Mouse (Mus musculus) bone marrow macrophage, adult 2 months (primary cell): ENCODE data around the gene Polr1d. TPM values are rescaled to one million over a fixed set of nuclear protein-coding genes. Genes with fewer than 3 reads are reported as not detected.
A peak's percentile ranks its signal among the peaks of the same experiment; 100 is the strongest.

ENCODE experiments used
- H3K27ac ChIP-seq: 2 replicates; pipeline ENCODE4 v1.5.1; 2012; ENCODE audit warnings: low read depth, low read length; ENCODE audit not compliant: insufficient read depth
- H3K4me1 ChIP-seq: 2 replicates; pipeline ENCODE4 v1.6.1; 2012; ENCODE audit warnings: low read length; ENCODE audit not compliant: control insufficient read depth, insufficient read depth
- H3K4me3 ChIP-seq: 2 replicates; pipeline ENCODE4 v1.5.1; 2012; ENCODE audit warnings: mild to moderate bottlenecking, low read length, moderate library complexity; ENCODE audit not compliant: insufficient read depth
- CTCF ChIP-seq: IDR thresholded peaks from 2 replicates; pipeline ENCODE4 v1.5.1; 2012; ENCODE audit warnings: low read depth, mild to moderate bottlenecking, low read length, moderate library complexity
- POLR2A ChIP-seq: IDR thresholded peaks from 2 replicates; pipeline ENCODE4 v1.6.1; 2012; ENCODE audit warnings: mild to moderate bottlenecking, low read depth, low read length, borderline replicate concordance
- polyA plus RNA-seq: library from polyadenylated mRNA; stranded (reverse); fragments of >200 nt; gene quantifications from 2 replicates; pipeline ENCODE4 v1.2.4, GENCODE M21; 2012; ENCODE audit not compliant: missing spikeins, insufficient read depth, insufficient read length

Polr1d gene
- polyA plus RNA-seq, 1 experiment, result 120 TPM

DNA sequence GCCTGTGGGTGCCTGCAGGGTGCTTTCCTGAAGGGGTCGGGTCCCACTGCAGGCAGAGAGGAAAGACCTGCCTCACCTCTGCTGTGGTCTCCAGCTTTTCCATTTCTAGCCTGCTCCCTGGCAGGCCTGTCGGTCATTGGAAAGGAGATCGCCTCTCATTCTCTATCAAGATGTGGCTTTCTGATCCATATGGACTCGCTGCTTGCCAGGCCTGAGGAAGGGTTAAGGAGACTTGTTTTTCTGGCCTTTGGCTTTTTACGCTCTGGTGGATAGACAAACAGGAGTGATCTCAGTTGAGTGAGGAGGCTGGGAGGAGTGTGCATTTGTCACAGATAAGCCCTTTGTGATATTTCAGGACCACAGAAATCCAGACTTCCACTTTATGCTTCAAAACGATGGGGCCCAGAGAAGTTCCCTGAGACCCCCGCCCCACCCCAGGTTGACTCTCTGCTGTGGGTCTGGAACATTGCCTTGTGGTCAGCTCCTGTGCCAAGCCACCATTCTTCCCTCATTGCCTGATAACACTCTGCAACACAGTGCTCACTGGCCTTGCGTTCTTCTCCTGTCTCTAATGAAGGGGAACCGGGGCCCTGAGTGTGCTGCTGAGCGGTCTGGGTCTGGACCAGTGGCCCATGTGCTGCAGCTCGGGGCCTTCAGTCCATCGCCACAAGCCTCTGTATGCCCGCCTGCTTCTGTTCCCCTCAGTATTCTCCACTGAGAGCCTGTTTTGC lies 32.2 kb downstream of the Polr1d start:
- Histone ChIP-seq H3K4me3 (no peak overlapping the region), H3K27ac (no peak overlapping the region), H3K4me1 (no peaks in the 10 kb centered on the region)
- TF ChIP-seq POLR2A, result no peak

DNA sequence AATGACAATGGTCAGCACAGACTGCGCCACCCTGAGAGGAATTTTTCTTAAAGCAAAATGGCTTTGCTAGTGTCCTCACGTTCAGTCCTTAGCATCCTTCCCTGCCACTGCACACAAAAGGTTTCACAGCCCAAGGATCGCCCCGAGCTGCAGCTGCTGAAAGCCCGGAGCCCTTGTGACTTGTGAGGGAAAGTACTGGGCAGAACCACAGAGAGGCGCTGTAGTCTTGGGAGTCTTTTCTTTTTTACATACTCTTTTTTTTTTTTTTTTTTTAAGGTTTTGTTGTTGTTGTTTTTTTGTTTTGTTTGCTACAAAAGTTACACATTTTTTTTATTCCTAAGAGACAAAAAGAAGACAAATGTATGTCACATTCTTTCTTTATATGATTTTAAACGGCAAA lies 37.9 kb downstream of the Polr1d start:
- H3K4me3 ChIP-seq, result no peak overlapping the region
- H3K4me1 ChIP-seq, result no peaks in the 10 kb centered on the region
- no peak overlapping the region for H3K27ac ChIP-seq
- TF ChIP-seq CTCF (no peak), POLR2A (no peak)

DNA sequence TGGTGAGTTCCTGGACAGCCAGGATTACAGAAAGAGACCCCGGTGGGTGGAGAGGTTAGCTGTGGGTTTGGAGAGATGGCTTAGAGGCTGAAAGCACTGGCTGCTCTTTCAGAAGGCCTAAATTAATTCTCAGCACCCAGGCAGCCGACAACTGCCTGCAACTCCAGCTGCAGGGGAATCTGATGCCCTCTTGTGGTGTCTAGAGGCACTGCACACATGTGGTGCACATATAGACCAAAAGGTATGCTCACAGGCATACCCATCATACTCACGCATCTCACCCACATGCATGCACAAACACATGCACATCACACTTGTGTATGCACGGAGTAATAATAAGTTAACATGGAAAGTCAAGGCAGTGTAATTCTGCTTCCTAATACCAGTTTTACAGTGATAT lies 38.8 kb downstream of the Polr1d start:
- H3K27ac ChIP-seq, result no peak overlapping the region
- H3K4me3 ChIP-seq, result no peak overlapping the region
- TF ChIP-seq POLR2A (no peak), CTCF (no peak; the same call in 1 of the 2 replicates)
- no peaks in the 10 kb centered on the region for H3K4me1 ChIP-seq

- H3K4me1 ChIP-seq, result no peaks in the 10 kb centered on the region
- no peak overlapping the region for H3K4me3 ChIP-seq
- H3K27ac ChIP-seq, result no peak overlapping the region
- TF ChIP-seq CTCF (no peak), POLR2A (no peak)
These were observed 40.2 kb downstream of the Polr1d start for GRCm38 (mm10) chr5:147117027-147117426.

GRCm38 (mm10) chr5:147121146-147121545 lies 44.3 kb downstream of the Polr1d start:
- peak; percentile 27; the same call in 1 of the 2 replicates for TF ChIP-seq CTCF
- no peak for TF ChIP-seq POLR2A
- H3K27ac ChIP-seq, result no peak overlapping the region
- H3K4me1 ChIP-seq, result no peaks in the 10 kb centered on the region
- H3K4me3 ChIP-seq, result no peak overlapping the region

DNA sequence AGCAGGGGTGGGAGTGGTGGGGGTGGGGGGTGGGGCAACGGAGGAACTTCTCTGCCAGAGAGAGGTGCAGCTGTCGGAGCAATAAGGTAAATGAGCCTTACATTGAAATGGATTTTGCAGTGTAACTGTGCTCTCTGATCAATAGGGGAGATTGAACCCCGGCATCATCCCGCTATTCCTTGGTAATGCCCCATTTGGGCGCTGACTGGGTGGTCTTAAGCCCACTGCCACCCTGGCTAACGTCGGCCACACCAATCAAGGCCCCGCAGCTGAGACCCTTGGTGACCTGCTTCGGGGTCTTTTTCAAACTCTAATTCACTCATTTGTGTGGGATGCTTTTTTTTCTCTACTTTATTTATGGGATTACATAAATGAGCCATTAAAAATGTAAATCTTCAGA lies 47.9 kb downstream of the Polr1d start:
- no peak for TF ChIP-seq CTCF
- TF ChIP-seq POLR2A, result no peak
- H3K4me1 ChIP-seq, result no peaks in the 10 kb centered on the region
- no peak overlapping the region for H3K27ac ChIP-seq
- no peak overlapping the region for H3K4me3 ChIP-seq

GRCm38 (mm10) chr5:147125542-147126185 lies 48.8 kb downstream of the Polr1d start:
- Histone ChIP-seq H3K4me3 (no peak overlapping the region), H3K27ac (no peak overlapping the region), H3K4me1 (no peaks in the 10 kb centered on the region)
- TF ChIP-seq CTCF (no peak), POLR2A (no peak)

- no peaks in the 10 kb centered on the region for H3K4me1 ChIP-seq
- H3K27ac ChIP-seq, result no peak overlapping the region
- H3K4me3 ChIP-seq, result no peak overlapping the region
- TF ChIP-seq CTCF, result no peak
- TF ChIP-seq POLR2A, result no peak
These were observed 51.0 kb downstream of the Polr1d start for GRCm38 (mm10) chr5:147127860-147128259.

GRCm38 (mm10) chr5:147129484-147129883 lies 52.6 kb downstream of the Polr1d start:
- H3K4me1 ChIP-seq, result no peaks in the 10 kb centered on the region

GRCm38 (mm10) chr5:147131912-147132311 lies 55.1 kb downstream of the Polr1d start:
- H3K4me3 ChIP-seq, result no peak overlapping the region
- TF ChIP-seq CTCF, result no peak
- H3K27ac ChIP-seq, result 0 out of 2 replicates have a peak overlapping the region, but pooled peaks have one; percentile 0
- H3K4me1 ChIP-seq, result peaks cover 3% of the 10 kb centered on the region

More at GRCm38 (mm10) chr5:147129484-147129883, 52.6 kb downstream of the Polr1d start:
- no peak overlapping the region for H3K27ac ChIP-seq
- TF ChIP-seq POLR2A (no peak), CTCF (no peak)
- H3K4me3 ChIP-seq, result no peak overlapping the region

GRCm38 (mm10) chr5:147133662-147134061 lies 56.8 kb downstream of the Polr1d start:
- peaks cover 3% of the 10 kb centered on the region for H3K4me1 ChIP-seq
- H3K4me3 ChIP-seq, result no peak overlapping the region
- TF ChIP-seq POLR2A (no peak), CTCF (no peak)
- no peak overlapping the region for H3K27ac ChIP-seq
